ENCODE assay signal across 11 mouse cellular contexts in the genomic region with DNA sequence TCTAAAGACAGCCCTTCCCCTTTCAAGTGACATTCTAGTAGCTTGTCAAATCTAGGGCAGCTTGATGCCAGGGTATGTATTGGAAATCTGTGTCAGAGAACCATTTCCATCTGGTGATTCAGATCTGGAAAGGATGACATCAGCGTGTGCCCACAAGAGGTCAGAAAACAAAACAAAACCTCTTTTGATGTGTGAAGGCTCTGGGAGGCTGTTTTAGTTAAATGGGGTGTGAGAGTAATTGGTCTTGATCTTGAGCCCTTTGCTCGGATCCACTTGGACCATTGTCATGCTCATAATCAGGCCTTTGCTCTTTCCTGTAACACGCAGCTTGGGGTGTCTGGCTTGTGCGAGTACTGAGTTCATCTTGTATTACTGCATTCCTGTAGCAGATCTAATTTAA. TPM values are rescaled to one million over a fixed set of nuclear protein-coding genes. Genes with fewer than 3 reads are reported as not detected.
DNase-seq lines count a peak whose midpoint lies in the region; ATAC-seq lines count a peak whose summit lies in the region.
"Had no signal": no experiment of that assay in that cellular context is flagged by ENCODE, and none has a peak within 500 bp of the region (broad histone marks: within the 10 kb centered on the region; RNA-seq: fewer than 3 reads in every experiment).

No protein-coding gene starts in this region.

- ATAC-seq in forebrain, embryonic 13.5 days, result no peak
- no peak for ATAC-seq in forebrain, embryonic 12.5 days (ENCODE audit: low FRiP score)
- ATAC-seq in megakaryocyte, adult 5-6 weeks (ENCODE audit: poor library complexity, severe bottlenecking), result no peak; the same call in 1 of the 2 replicates
- ATAC-seq in granulocyte monocyte progenitor cell, adult 5-6 weeks (replicated peaks; ENCODE audit: poor library complexity, severe bottlenecking), result no peak; the same call in 1 of the 2 replicates

- no peaks in the 10 kb centered on the region for H3K9me3 ChIP-seq in forebrain, embryonic 13.5 days (replicated peaks)
- H3K9me3 ChIP-seq in forebrain, embryonic 12.5 days, result no peaks in the 10 kb centered on the region
- no peaks in the 10 kb centered on the region for H3K9me3 ChIP-seq in megakaryocyte, embryonic 14.5 days
- H3K9me3 ChIP-seq: G1E; midbrain, embryonic 12.5 days had no signal

- H3K4me3 ChIP-seq in forebrain, embryonic 13.5 days, result no peak overlapping the region
- no peak overlapping the region for H3K4me3 ChIP-seq in forebrain, embryonic 12.5 days (replicated peaks)
- peak overlapping the region; percentile 85 for H3K4me3 ChIP-seq in megakaryocyte, embryonic 14.5 days (replicated peaks)
- H3K4me3 ChIP-seq: midbrain, embryonic 12.5 days had no signal

- peak overlapping the region; percentile 57 for H3K27ac ChIP-seq in forebrain, embryonic 13.5 days
- no peak overlapping the region for H3K27ac ChIP-seq in forebrain, embryonic 12.5 days
- H3K27ac ChIP-seq: midbrain, embryonic 12.5 days had no signal

- DNase-seq in induced T-regulatory cell, adult 2 months (ENCODE audit: low read depth), result peak; percentile 86
- DNase-seq in splenic B cell, adult 2 months (ENCODE audit: low read depth, low spot score), result peak; percentile 58
- DNase-seq in spleen, postnatal 14 days (ENCODE audit: low spot score in 2 of 2), result no peak
- DNase-seq: kidney, postnatal 14 days had no signal

- H3K36me3 ChIP-seq in forebrain, embryonic 13.5 days (ENCODE audit: poor library complexity, severe bottlenecking), result no peaks in the 10 kb centered on the region
- no peaks in the 10 kb centered on the region for H3K36me3 ChIP-seq in forebrain, embryonic 12.5 days (replicated peaks)
- peaks cover 94% of the 10 kb centered on the region for H3K36me3 ChIP-seq in megakaryocyte, embryonic 14.5 days (replicated peaks; ENCODE audit: low read length)
- 0 out of 2 replicates have a peak, but pooled peaks cover 1% of the 10 kb centered on the region for H3K36me3 ChIP-seq in splenic B cell, adult 2 months (ENCODE audit: control insufficient read depth, insufficient read depth, low read length, poor library complexity, severe bottlenecking)
- H3K36me3 ChIP-seq: midbrain, embryonic 12.5 days had no signal

- H3K9ac ChIP-seq in forebrain, embryonic 13.5 days, result no peak overlapping the region
- no peak overlapping the region for H3K9ac ChIP-seq in forebrain, embryonic 12.5 days
- H3K9ac ChIP-seq: midbrain, embryonic 12.5 days had no signal

- WGBS in forebrain, embryonic 13.5 days, result 17% methylated on average over 4 of the region's 4 CpGs
- 30% methylated on average over 4 of the region's 4 CpGs for WGBS in forebrain, embryonic 12.5 days

- H3K27me3 ChIP-seq in forebrain, embryonic 13.5 days, result no peaks in the 10 kb centered on the region
- no peaks in the 10 kb centered on the region for H3K27me3 ChIP-seq in forebrain, embryonic 12.5 days
- H3K27me3 ChIP-seq in megakaryocyte, embryonic 14.5 days (replicated peaks), result no peaks in the 10 kb centered on the region
- H3K27me3 ChIP-seq in splenic B cell, adult 2 months (ENCODE audit: control insufficient read depth, insufficient read depth, low read length, poor library complexity, severe bottlenecking), result no peaks in the 10 kb centered on the region
- H3K27me3 ChIP-seq: midbrain, embryonic 12.5 days had no signal

- H3K4me2 ChIP-seq in forebrain, embryonic 13.5 days, result no peak overlapping the region
- no peak overlapping the region for H3K4me2 ChIP-seq in forebrain, embryonic 12.5 days
- H3K4me2 ChIP-seq: midbrain, embryonic 12.5 days had no signal

- peaks cover 42% of the 10 kb centered on the region for H3K4me1 ChIP-seq in forebrain, embryonic 13.5 days
- H3K4me1 ChIP-seq in forebrain, embryonic 12.5 days, result peaks cover 28% of the 10 kb centered on the region
- peaks cover 98% of the 10 kb centered on the region for H3K4me1 ChIP-seq in megakaryocyte, embryonic 14.5 days

RNA-seq across cellular contexts. Expression of gene Mapk14, which starts 7.1 kb away (rescaled TPM):
- polyA plus RNA-seq in forebrain, embryonic 13.5 days (2015; fragmentation: Nextera tagmentation; extraction: Ambion mirVana), result 27.1 and 29.6 TPM in 2 replicates
- polyA plus RNA-seq in forebrain, embryonic 12.5 days (2016; fragmentation: Nextera tagmentation; extraction: Ambion mirVana), result 38.0 and 39.8 TPM in 2 replicates
- 23.4 and 34.8 TPM in 2 replicates for polyA plus RNA-seq in megakaryocyte, embryonic 14.5 days (2012; ENCODE audit: insufficient read depth, low replicate concordance)
- 163 and 164 TPM in 2 replicates for total RNA-seq in megakaryocyte, adult 5-6 weeks (2015)
- total RNA-seq in megakaryocyte, adult 5-6 weeks (2017), result 143 and 160 TPM in 2 replicates
- total RNA-seq in granulocyte monocyte progenitor cell, adult 5-6 weeks (2014; fragmentation: Nextera tagmentation), result 123 and 141 TPM in 2 replicates
- 101 and 156 TPM in 2 replicates for total RNA-seq in granulocyte monocyte progenitor cell, adult 5-6 weeks (2017)

RNA-seq across cellular contexts. Expression of gene Slc26a8, which starts 8.2 kb away (rescaled TPM):
- polyA plus RNA-seq in forebrain, embryonic 13.5 days (2015; fragmentation: Nextera tagmentation; extraction: Ambion mirVana), result 0.86 and 0.99 TPM in 2 replicates
- 0.80 and 0.90 TPM in 2 replicates for polyA plus RNA-seq in forebrain, embryonic 12.5 days (2016; fragmentation: Nextera tagmentation; extraction: Ambion mirVana)
- polyA plus RNA-seq in megakaryocyte, embryonic 14.5 days (2012; ENCODE audit: insufficient read depth, low replicate concordance), result 1.2 and 1.4 TPM in 2 replicates
- total RNA-seq in megakaryocyte, adult 5-6 weeks (2015), result 0.52 and 0.58 TPM in 2 replicates
- 0.33 TPM in 1 of 2 replicates, not detected in the other for total RNA-seq in megakaryocyte, adult 5-6 weeks (2017)
- 3.8 TPM in 1 of 2 replicates, not detected in the other for total RNA-seq in granulocyte monocyte progenitor cell, adult 5-6 weeks (2014; fragmentation: Nextera tagmentation)
- total RNA-seq in granulocyte monocyte progenitor cell, adult 5-6 weeks (2017), result 0.93 and 2.5 TPM in 2 replicates

RNA-seq across cellular contexts. Expression of gene AC170998.1, which starts 27.6 kb away (rescaled TPM):
- polyA plus RNA-seq in forebrain, embryonic 13.5 days (2015; fragmentation: Nextera tagmentation; extraction: Ambion mirVana), result 2.1 and 3.5 TPM in 2 replicates
- polyA plus RNA-seq in forebrain, embryonic 12.5 days (2016; fragmentation: Nextera tagmentation; extraction: Ambion mirVana), result 3.0 and 3.6 TPM in 2 replicates
- not detected in 2 replicates for polyA plus RNA-seq in megakaryocyte, embryonic 14.5 days (2012; ENCODE audit: insufficient read depth, low replicate concordance)
- total RNA-seq in megakaryocyte, adult 5-6 weeks (2015), result 5.9 and 8.8 TPM in 2 replicates
- total RNA-seq in megakaryocyte, adult 5-6 weeks (2017), result 1.4 and 3.7 TPM in 2 replicates
- total RNA-seq in granulocyte monocyte progenitor cell, adult 5-6 weeks (2014; fragmentation: Nextera tagmentation), result 10.5 and 19.9 TPM in 2 replicates
- 1.3 and 3.2 TPM in 2 replicates for total RNA-seq in granulocyte monocyte progenitor cell, adult 5-6 weeks (2017)
- polyA plus RNA-seq: G1E had no signal

Comparison
In these comparisons a context has a peak if more than half of its experiments do, and no peak if none do; other contexts are left out.
1. DNase-seq: peak in induced T-regulatory cell, adult 2 months (single experiment) and splenic B cell, adult 2 months (single experiment); none in spleen, postnatal 14 days (0 of 2).